Mouse (Mus musculus): ENCODE measurements around the gene Sytl3. TPM values are rescaled to one million over a fixed set of nuclear protein-coding genes. Genes with fewer than 3 reads are reported as not detected.

Sytl3 gene
- total and polyA plus RNA-seq, 3 experiments: 27.6 to 73.2 (median 59.3) TPM

- peak overlapping the region; percentile 25 to 99 (median 91) for H3K4me3 ChIP-seq (replicated peaks in 1 of 3; ENCODE audit: low read depth in 2 of 3, low read length in 2 of 3, poor library complexity in 1 of 3)
- peaks cover 19 to 53% of the 10 kb centered on the region in 2 experiments for H3K4me1 ChIP-seq (ENCODE audit: control insufficient read depth in 1 of 2, insufficient read depth in 2 of 2)
- in situ Hi-C loops (cut with MboI; ENCODE audit: low pct_ligation_motif_present, low pct_unique_long_range_greater_than_20kb, low sequenced_read_pairs): no loop called here
- no peaks in the 10 kb centered on the region for H3K9me3 ChIP-seq (replicated peaks; ENCODE audit: low read length)
- peak overlapping the region; percentile 96 for H3K4me2 ChIP-seq (ENCODE audit: insufficient read depth, low read depth, poor library complexity, severe bottlenecking)
- H3K27ac ChIP-seq (ENCODE audit: insufficient read depth, low read depth): peak overlapping the region; percentile 89
- peak; percentile 92 for DNase-seq (ENCODE audit: extremely low read depth)
- no peaks in the 10 kb centered on the region for H3K27me3 ChIP-seq (replicated peaks)
- peaks cover 11 to 26% of the 10 kb centered on the region in 2 experiments for H3K36me3 ChIP-seq (replicated peaks in 1 of 2; ENCODE audit: control insufficient read depth in 1 of 2, insufficient read depth in 1 of 2, low read length in 1 of 2)
- H3K79me2 ChIP-seq (replicated peaks; ENCODE audit: control insufficient read depth, extremely low read depth, insufficient read depth, poor library complexity, severe bottlenecking): peaks cover 81% of the 10 kb centered on the region
- peak in 1 of 2 experiments; percentile 87; a peak in 2 of 4 replicates for TF ChIP-seq CTCF (conservative IDR thresholded peaks at IDR 0.05 in 1 of 2, IDR thresholded peaks at IDR 0.05 in 1 of 2; ENCODE audit: low read depth in 2 of 2, low read length in 2 of 2)
- TF ChIP-seq NRF1 (IDR thresholded peaks at IDR 0.05; ENCODE audit: low read depth, low read length): 0 out of 2 replicates have a peak, but pooled peaks have one; percentile 35
- peak; percentile 11; the same call in 1 of the 2 replicates for TF ChIP-seq JUN (IDR thresholded peaks at IDR 0.05; ENCODE audit: insufficient read depth, low read depth, low read length)
- TF ChIP-seq POLR2A (IDR thresholded peaks at IDR 0.05; ENCODE audit: low read depth, low read length): peak; percentile 73
- peak; percentile 68 for TF ChIP-seq ETS1 (conservative IDR thresholded peaks at IDR 0.05; ENCODE audit: low read depth, low read length)
- peak; percentile 82 for TF ChIP-seq MEF2A (IDR thresholded peaks at IDR 0.05; ENCODE audit: borderline replicate concordance, low read depth, low read length)
- peak; percentile 72 for TF ChIP-seq IRF4 (IDR thresholded peaks at IDR 0.05; ENCODE audit: low read depth, low read length)
- TF ChIP-seq EP300 (IDR thresholded peaks at IDR 0.05; ENCODE audit: low read length): peak; percentile 68
- peak; percentile 87 for TF ChIP-seq MYC (IDR thresholded peaks at IDR 0.05; ENCODE audit: low read depth, low read length)
- peak; percentile 51 for TF ChIP-seq ZC3H11A (IDR thresholded peaks at IDR 0.05; ENCODE audit: low read depth, low read length)
- no peak for TF ChIP-seq POLR2AphosphoS2 (IDR thresholded peaks at IDR 0.05; ENCODE audit: low read depth, low read length)
- peak; percentile 76 for TF ChIP-seq SMC3 (IDR thresholded peaks at IDR 0.05; ENCODE audit: low read depth, low read length)
- TF ChIP-seq ELF1 (IDR thresholded peaks at IDR 0.05; ENCODE audit: low read depth, low read length): peak; percentile 73
- TF ChIP-seq CHD1 (IDR thresholded peaks at IDR 0.05; ENCODE audit: low read depth, low read length): peak; percentile 78; the same call in 1 of the 2 replicates
- TF ChIP-seq GABPA (IDR thresholded peaks at IDR 0.05; ENCODE audit: insufficient replicate concordance, low read depth, low read length): no peak
- no peak for TF ChIP-seq UBTF (IDR thresholded peaks at IDR 0.05; ENCODE audit: low read depth, low read length)
- peak; percentile 71 for TF ChIP-seq MAX (IDR thresholded peaks at IDR 0.05; ENCODE audit: low read length)
- no peak; the same call in 1 of the 2 replicates for TF ChIP-seq ZKSCAN1 (IDR thresholded peaks at IDR 0.05; ENCODE audit: borderline replicate concordance, low read depth, low read length)
- TF ChIP-seq JUND (conservative IDR thresholded peaks at IDR 0.05; ENCODE audit: low read depth, low read length): peak; percentile 71
- TF ChIP-seq RAD21 (IDR thresholded peaks at IDR 0.05; ENCODE audit: low read depth, low read length): peak; percentile 89
- peak; percentile 66; the same call in 1 of the 2 replicates for TF ChIP-seq MAZ (IDR thresholded peaks at IDR 0.05; ENCODE audit: low read depth, low read length)
- TF ChIP-seq USF1 (IDR thresholded peaks at IDR 0.05; ENCODE audit: low read depth, low read length): no peak
- no peak; the same call in 1 of the 2 replicates for TF ChIP-seq CHD2 (IDR thresholded peaks at IDR 0.05; ENCODE audit: low read length)
- peak; percentile 71 for TF ChIP-seq NELFE (IDR thresholded peaks at IDR 0.05; ENCODE audit: low read depth, low read length)
- peak; percentile 76 for TF ChIP-seq MXI1 (IDR thresholded peaks at IDR 0.05; ENCODE audit: low read depth, low read length)
- TF ChIP-seq ZMIZ1 (IDR thresholded peaks at IDR 0.05; ENCODE audit: low read depth, low read length): 0 out of 2 replicates have a peak, but pooled peaks have one; percentile 38
- TF ChIP-seq TCF12 (IDR thresholded peaks at IDR 0.05; ENCODE audit: low read depth, low read length): peak; percentile 75
- peak; percentile 78 for TF ChIP-seq HCFC1 (IDR thresholded peaks at IDR 0.05; ENCODE audit: low read depth, low read length)
- peak; percentile 99 for TF ChIP-seq ZNF384 (IDR thresholded peaks at IDR 0.05; ENCODE audit: low read depth, low read length)
- TF ChIP-seq E2F4 (IDR thresholded peaks at IDR 0.05; ENCODE audit: insufficient replicate concordance, low read depth, low read length): peak; percentile 61; the same call in 1 of the 2 replicates
- peak; percentile 90 for TF ChIP-seq SIN3A (IDR thresholded peaks at IDR 0.05; ENCODE audit: low read length)
- no peak for TF ChIP-seq RCOR1 (conservative IDR thresholded peaks at IDR 0.05; ENCODE audit: low read depth, low read length)
- no peak for TF ChIP-seq USF2 (conservative IDR thresholded peaks at IDR 0.05; ENCODE audit: low read depth, low read length)
- TF ChIP-seq BHLHE40 (IDR thresholded peaks at IDR 0.05; ENCODE audit: low read depth, low read length): peak; percentile 68; the same call in 1 of the 2 replicates
- 0 out of 2 replicates have a peak, but pooled peaks have one; percentile 32 for TF ChIP-seq TBP (conservative IDR thresholded peaks at IDR 0.05; ENCODE audit: low read depth, low read length)
- no peak for TF ChIP-seq MAFK (IDR thresholded peaks at IDR 0.05; ENCODE audit: insufficient replicate concordance, low read length)
- TF ChIP-seq PAX5 (IDR thresholded peaks at IDR 0.05; ENCODE audit: low read length): no peak
- TF ChIP-seq KAT2A (IDR thresholded peaks at IDR 0.05; ENCODE audit: insufficient replicate concordance, low read length): 0 out of 2 replicates have a peak, but pooled peaks have one; percentile 42
- dilution Hi-C loops (cut with MboI; ENCODE audit: extremely low pct_ligation_motif_present, extremely low pct_unique_long_range_greater_than_20kb, low sequenced_read_pairs): no loop called here
- peak overlapping the region; percentile 63 for H3K9ac ChIP-seq (ENCODE audit: insufficient read depth, low read depth)
Observed at GRCm38 (mm10) chr17:6778332-6778683, 119.4 kb downstream of the Sytl3 start.

Data from CH12.LX (cell line).